Mouse (Mus musculus): ENCODE measurements at regions not wholly inside any gene's neighbourhood (a gene's known extent, or its start where the extent isn't known, plus 50 kb on each side); places are given as distances from the start of the nearest gene placed in this dataset.

DNA sequence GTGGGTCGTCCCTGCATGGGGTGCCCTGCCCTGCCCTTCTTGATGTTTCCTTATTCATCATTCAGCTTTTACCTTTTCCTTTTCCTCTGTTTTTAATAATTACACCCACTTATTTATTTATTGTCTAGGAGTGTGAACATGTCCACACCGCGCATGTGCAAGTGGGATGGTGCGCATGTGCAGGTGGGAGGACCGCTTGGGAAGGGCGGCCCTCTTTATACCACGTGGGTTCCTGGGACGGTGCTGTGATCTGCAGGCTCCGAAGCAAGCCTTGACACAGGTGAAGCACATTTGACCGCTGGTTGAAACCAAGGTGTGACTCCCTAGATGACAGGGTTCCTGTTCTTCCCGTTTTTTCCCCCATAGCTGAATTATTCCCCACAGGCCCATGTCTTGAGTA is 60.0 kb downstream of the Syf2 start:
- Histone ChIP-seq H3K4me1 (ENCODE audit: control insufficient read depth, insufficient read depth, low read length) (no peaks in the 10 kb centered on the region), H3K4me3 (ENCODE audit: low read depth, low read length) (no peak overlapping the region), H3K4me2 (no peak overlapping the region), H3K36me3 (ENCODE audit: control insufficient read depth, insufficient read depth, low read length) (no peaks in the 10 kb centered on the region), H3K27me3 (ENCODE audit: control insufficient read depth, insufficient read depth, low read length) (peaks cover 17% of the 10 kb centered on the region), H3K9me3 (replicated peaks; ENCODE audit: control insufficient read depth, low read length) (no peaks in the 10 kb centered on the region), H3K9ac (ENCODE audit: low read depth, low read length) (no peak overlapping the region), H3K27ac (ENCODE audit: low read depth, low read length) (no peak overlapping the region)
- no peak for ATAC-seq (replicated peaks; ENCODE audit: insufficient number of reproducible peaks, low FRiP score, low TSS enrichment)
- 81% methylated on average over 11 of the region's 11 CpGs for WGBS (ENCODE audit: insufficient replicate concordance)

DNA sequence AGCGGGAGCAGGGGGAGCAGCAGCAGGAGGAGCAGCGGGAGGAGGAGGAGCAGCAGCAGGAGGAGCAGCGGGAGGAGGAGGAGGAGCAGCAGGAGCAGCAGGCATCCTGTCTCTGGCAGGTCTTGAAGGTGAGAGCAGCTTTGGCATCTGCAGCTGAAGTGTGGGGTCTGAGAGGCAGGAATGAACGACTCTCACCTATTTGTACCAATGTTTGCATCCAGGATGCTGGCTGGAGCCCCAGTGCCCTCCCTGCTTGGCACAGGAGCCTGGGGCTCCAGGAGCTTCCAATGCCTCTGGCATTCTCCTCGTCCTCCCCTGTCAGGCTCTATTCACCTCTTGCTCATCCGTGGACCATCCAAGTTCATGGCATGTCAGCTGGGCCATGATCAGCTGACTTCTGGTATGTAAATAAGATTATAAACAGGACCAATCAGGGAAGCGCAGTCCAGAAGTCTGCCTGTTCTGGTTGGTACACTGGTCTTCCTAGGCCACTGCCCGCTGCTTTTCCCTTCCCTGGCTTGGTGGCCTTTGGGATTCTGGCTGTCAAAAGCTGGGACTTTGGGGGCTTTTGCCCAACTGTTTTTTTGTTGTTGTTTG is 62.9 kb downstream of the Syf2 start:
- H3K9ac ChIP-seq (ENCODE audit: low read depth, low read length): no peak overlapping the region
- peaks cover 17% of the 10 kb centered on the region for H3K27me3 ChIP-seq (ENCODE audit: control insufficient read depth, insufficient read depth, low read length)
- H3K9me3 ChIP-seq (replicated peaks; ENCODE audit: control insufficient read depth, low read length): no peaks in the 10 kb centered on the region
- no peaks in the 10 kb centered on the region for H3K36me3 ChIP-seq (ENCODE audit: control insufficient read depth, insufficient read depth, low read length)
- H3K27ac ChIP-seq (ENCODE audit: low read depth, low read length): no peak overlapping the region
- no peak for ATAC-seq (replicated peaks; ENCODE audit: insufficient number of reproducible peaks, low FRiP score, low TSS enrichment)
- no peak overlapping the region for H3K4me2 ChIP-seq
- WGBS (ENCODE audit: insufficient replicate concordance): 62% methylated on average over 8 of the region's 8 CpGs
- no peak overlapping the region for H3K4me3 ChIP-seq (ENCODE audit: low read depth, low read length)
- H3K4me1 ChIP-seq (ENCODE audit: control insufficient read depth, insufficient read depth, low read length): 0 out of 2 replicates have a peak, but pooled peaks cover 2% of the 10 kb centered on the region

DNA sequence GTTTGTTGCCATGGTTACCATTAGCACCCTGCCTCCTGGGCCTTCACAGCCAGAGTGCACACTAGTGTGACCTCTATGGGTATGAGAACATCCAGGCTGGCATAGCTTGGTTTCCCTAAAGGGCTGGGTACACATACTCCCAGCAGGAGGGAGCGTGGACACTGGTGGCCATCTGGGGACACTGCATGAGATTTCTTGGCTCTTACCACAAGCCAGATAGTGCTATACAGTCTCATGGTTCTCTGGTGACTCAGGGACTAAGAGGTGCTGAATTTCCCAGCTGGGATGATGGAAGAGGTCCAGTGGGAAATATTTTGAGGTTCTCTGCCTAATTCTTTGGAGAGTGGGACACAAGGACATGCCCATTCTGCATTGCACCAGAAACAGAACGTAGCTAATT is 63.5 kb downstream of the Syf2 start:
- no peak for ATAC-seq (replicated peaks; ENCODE audit: insufficient number of reproducible peaks, low FRiP score, low TSS enrichment)
- H3K27me3 ChIP-seq (ENCODE audit: control insufficient read depth, insufficient read depth, low read length): peaks cover 17% of the 10 kb centered on the region
- peaks cover 7% of the 10 kb centered on the region; the same call in 1 of the 2 replicates for H3K4me1 ChIP-seq (ENCODE audit: control insufficient read depth, insufficient read depth, low read length)
- H3K4me3 ChIP-seq (ENCODE audit: low read depth, low read length): no peak overlapping the region
- H3K9ac ChIP-seq (ENCODE audit: low read depth, low read length): no peak overlapping the region
- H3K36me3 ChIP-seq (ENCODE audit: control insufficient read depth, insufficient read depth, low read length): no peaks in the 10 kb centered on the region
- 77% methylated on average over 2 of the region's 2 CpGs for WGBS (ENCODE audit: insufficient replicate concordance)
- no peak overlapping the region for H3K4me2 ChIP-seq
- no peak overlapping the region for H3K27ac ChIP-seq (ENCODE audit: low read depth, low read length)
- H3K9me3 ChIP-seq (replicated peaks; ENCODE audit: control insufficient read depth, low read length): no peaks in the 10 kb centered on the region

DNA sequence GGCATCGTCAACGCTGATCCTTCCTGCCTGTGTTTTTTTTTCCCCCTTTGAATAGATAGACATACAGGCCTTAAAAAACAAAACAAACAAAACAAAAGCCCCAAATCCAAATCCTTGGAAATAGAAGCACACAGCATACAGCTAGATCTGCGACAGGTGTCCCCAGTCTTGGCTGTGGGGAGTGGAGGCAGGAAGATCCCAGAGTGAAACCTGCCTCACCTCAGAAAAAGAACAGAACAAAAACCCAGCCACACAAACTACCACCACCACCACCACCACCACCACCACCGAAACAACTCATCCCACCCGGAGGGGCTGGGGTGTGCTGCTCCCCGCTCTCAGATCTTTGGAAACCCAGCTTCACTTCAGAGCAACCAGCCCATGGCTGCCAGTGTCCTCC is 64.0 kb downstream of the Syf2 start:
- Histone ChIP-seq H3K4me1 (ENCODE audit: control insufficient read depth, insufficient read depth, low read length) (peaks cover 9% of the 10 kb centered on the region; the same call in 1 of the 2 replicates), H3K4me2 (no peak overlapping the region), H3K27me3 (ENCODE audit: control insufficient read depth, insufficient read depth, low read length) (peaks cover 17% of the 10 kb centered on the region), H3K9ac (ENCODE audit: low read depth, low read length) (no peak overlapping the region), H3K36me3 (ENCODE audit: control insufficient read depth, insufficient read depth, low read length) (no peaks in the 10 kb centered on the region), H3K4me3 (ENCODE audit: low read depth, low read length) (no peak overlapping the region), H3K9me3 (replicated peaks; ENCODE audit: control insufficient read depth, low read length) (no peaks in the 10 kb centered on the region), H3K27ac (ENCODE audit: low read depth, low read length) (no peak overlapping the region)
- 80% methylated on average over 6 of the region's 6 CpGs for WGBS (ENCODE audit: insufficient replicate concordance)
- ATAC-seq (replicated peaks; ENCODE audit: insufficient number of reproducible peaks, low FRiP score, low TSS enrichment): no peak

DNA sequence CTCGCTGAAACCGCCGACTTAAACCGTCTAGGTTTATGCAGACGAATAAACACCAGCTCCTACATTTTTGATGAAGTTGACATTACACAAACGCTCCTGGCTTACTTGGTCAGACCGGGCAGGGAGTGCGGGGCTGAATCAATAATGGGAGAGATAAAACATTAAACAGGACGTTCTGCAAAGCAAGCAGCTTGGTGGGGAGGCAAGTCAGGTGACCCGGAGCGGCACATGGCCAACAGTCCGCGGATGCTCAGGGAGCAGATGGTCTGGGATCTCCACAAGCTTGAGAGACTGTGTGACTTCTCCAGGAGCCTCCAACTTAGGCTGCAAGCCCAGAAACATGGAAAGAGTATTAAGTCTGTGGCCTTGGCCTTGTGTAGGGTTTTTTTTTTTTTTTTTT is 64.4 kb downstream of the Syf2 start:
- Histone ChIP-seq H3K9me3 (replicated peaks; ENCODE audit: control insufficient read depth, low read length) (no peaks in the 10 kb centered on the region), H3K4me1 (ENCODE audit: control insufficient read depth, insufficient read depth, low read length) (peaks cover 9% of the 10 kb centered on the region; the same call in 1 of the 2 replicates), H3K27me3 (ENCODE audit: control insufficient read depth, insufficient read depth, low read length) (peaks cover 15% of the 10 kb centered on the region), H3K27ac (ENCODE audit: low read depth, low read length) (no peak overlapping the region), H3K4me3 (ENCODE audit: low read depth, low read length) (no peak overlapping the region), H3K9ac (ENCODE audit: low read depth, low read length) (no peak overlapping the region), H3K4me2 (no peak overlapping the region), H3K36me3 (ENCODE audit: control insufficient read depth, insufficient read depth, low read length) (no peaks in the 10 kb centered on the region)
- no peak for ATAC-seq (replicated peaks; ENCODE audit: insufficient number of reproducible peaks, low FRiP score, low TSS enrichment)
- WGBS (ENCODE audit: insufficient replicate concordance): 55% methylated on average over 13 of the region's 13 CpGs

DNA sequence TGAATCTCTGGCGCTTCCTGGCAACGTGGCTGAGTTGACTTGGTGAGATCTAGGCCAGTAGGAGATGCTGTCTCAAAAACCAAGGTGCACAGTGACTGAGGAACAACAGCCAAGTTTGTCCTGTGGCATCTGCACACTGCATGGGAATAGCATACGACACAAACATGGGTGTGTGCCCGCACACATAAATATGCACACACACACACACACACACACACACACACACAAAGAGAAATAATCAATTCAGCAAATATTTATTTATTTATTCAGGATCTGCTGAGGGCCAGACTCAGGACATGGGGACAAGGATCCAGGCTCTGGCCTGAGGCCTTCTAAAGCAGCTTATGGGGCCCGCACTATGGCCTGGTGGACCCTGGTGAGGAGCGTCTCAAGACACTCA is 65.4 kb downstream of the Syf2 start:
- H3K27me3 ChIP-seq (ENCODE audit: control insufficient read depth, insufficient read depth, low read length): peaks cover 14% of the 10 kb centered on the region

DNA sequence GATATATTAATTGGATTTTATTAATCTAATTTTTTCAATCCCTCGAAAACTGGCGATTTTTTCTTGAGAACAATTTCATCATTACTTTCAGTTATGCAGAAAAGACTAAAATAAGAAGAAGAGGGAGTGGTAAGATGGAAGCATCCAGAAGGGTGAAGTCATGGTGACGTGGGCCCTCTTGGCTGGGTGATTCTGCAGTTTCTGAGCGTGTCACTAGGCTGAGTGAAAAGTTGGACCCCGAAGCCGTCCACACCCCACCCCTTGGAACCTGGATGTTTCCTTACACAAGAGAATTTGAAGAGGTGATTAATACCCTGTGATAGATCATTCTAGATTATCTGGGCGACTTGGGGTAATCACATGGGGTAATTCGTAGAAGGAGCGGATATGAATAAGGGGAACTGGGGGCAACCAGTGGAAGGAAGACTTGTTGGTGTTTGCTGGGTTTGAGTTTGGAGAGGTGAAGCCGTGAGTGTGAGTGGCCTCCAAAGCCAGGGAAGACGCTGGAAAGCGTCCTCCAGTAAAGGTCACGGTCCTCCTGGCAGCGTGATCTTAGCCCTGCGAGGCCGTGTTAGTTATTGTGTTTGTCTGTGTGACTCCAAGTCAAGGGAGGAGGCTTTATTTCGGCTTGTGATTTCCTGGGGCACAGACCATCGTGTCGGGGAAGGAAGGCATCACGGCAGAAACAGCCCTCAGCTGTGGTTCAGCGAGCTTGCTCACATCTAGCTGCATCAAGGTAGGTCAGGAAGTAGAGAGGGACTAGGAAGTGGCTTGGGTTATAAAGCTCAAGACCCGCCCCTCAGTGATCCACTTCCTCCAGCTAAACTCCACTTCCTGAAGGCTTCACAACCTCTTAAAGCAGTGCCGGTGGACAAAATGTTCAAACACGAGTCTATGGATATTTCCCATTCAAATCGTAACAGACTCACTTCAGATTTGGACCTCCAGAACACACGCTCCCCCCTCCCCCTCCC is 67.0 kb downstream of the Syf2 start:
- no peak overlapping the region for H3K9ac ChIP-seq (ENCODE audit: low read depth, low read length)
- no peaks in the 10 kb centered on the region for H3K9me3 ChIP-seq (replicated peaks; ENCODE audit: control insufficient read depth, low read length)
- H3K4me1 ChIP-seq (ENCODE audit: control insufficient read depth, insufficient read depth, low read length): peaks cover 20% of the 10 kb centered on the region
- ATAC-seq (replicated peaks; ENCODE audit: insufficient number of reproducible peaks, low FRiP score, low TSS enrichment): no peak
- H3K27ac ChIP-seq (ENCODE audit: low read depth, low read length): no peak overlapping the region
- 87% methylated on average over 26 of the region's 26 CpGs for WGBS (ENCODE audit: insufficient replicate concordance)
- no peaks in the 10 kb centered on the region for H3K36me3 ChIP-seq (ENCODE audit: control insufficient read depth, insufficient read depth, low read length)
- H3K4me2 ChIP-seq: no peak overlapping the region
- peaks cover 12% of the 10 kb centered on the region for H3K27me3 ChIP-seq (ENCODE audit: control insufficient read depth, insufficient read depth, low read length)
- no peak overlapping the region for H3K4me3 ChIP-seq (ENCODE audit: low read depth, low read length)

More for the DNA sequence above, 65.4 kb downstream of the Syf2 start:
- 79% methylated on average over 6 of the region's 6 CpGs for WGBS (ENCODE audit: insufficient replicate concordance)
- Histone ChIP-seq H3K4me2 (no peak overlapping the region), H3K9me3 (replicated peaks; ENCODE audit: control insufficient read depth, low read length) (no peaks in the 10 kb centered on the region), H3K9ac (ENCODE audit: low read depth, low read length) (no peak overlapping the region), H3K36me3 (ENCODE audit: control insufficient read depth, insufficient read depth, low read length) (no peaks in the 10 kb centered on the region), H3K4me3 (ENCODE audit: low read depth, low read length) (no peak overlapping the region), H3K4me1 (ENCODE audit: control insufficient read depth, insufficient read depth, low read length) (peaks cover 9% of the 10 kb centered on the region; the same call in 1 of the 2 replicates), H3K27ac (ENCODE audit: low read depth, low read length) (no peak overlapping the region)
- ATAC-seq (replicated peaks; ENCODE audit: insufficient number of reproducible peaks, low FRiP score, low TSS enrichment): no peak

DNA sequence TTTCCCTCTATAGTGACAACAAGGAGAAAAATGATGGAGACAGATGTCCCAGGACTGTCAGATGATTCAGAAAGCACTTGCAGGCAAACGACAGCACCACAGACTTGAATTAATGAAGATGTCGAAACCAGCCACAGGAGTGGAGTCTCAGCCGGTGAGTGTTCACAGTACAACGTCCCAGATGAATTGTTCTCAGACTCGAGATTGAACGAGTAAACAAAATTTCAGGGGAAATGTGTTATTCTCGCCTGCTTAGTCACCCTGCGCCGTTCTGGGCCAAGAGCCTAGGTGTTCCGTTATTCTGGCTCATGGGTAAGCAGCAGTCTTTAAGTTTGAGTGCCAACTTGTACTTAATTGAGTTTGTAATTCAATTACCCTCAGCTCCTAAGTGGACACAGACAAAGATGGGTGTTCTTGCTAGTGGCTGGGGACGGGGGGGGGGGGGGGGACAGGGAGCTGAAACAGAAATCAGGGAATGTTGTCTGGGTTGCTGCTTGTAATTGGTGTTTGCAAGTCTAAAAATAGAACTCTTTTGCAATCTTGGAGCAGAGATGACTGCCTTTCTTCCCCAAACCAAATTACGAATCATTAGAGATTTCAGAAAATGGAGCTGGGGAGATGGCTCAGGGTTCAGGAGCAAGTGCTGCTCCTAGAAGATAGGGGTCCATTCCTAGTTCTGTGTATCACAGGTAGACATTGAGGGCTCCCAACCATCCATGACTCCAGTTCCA is 68.4 kb downstream of the Syf2 start:
- Histone ChIP-seq H3K27me3 (ENCODE audit: control insufficient read depth, insufficient read depth, low read length) (0 out of 2 replicates have a peak, but pooled peaks cover 1% of the 10 kb centered on the region), H3K27ac (ENCODE audit: low read depth, low read length) (no peak overlapping the region), H3K36me3 (ENCODE audit: control insufficient read depth, insufficient read depth, low read length) (no peaks in the 10 kb centered on the region), H3K9ac (ENCODE audit: low read depth, low read length) (no peak overlapping the region), H3K9me3 (replicated peaks; ENCODE audit: control insufficient read depth, low read length) (no peaks in the 10 kb centered on the region), H3K4me1 (ENCODE audit: control insufficient read depth, insufficient read depth, low read length) (peaks cover 22% of the 10 kb centered on the region), H3K4me2 (no peak overlapping the region), H3K4me3 (ENCODE audit: low read depth, low read length) (no peak overlapping the region)
- ATAC-seq (replicated peaks; ENCODE audit: insufficient number of reproducible peaks, low FRiP score, low TSS enrichment): no peak
- WGBS (ENCODE audit: insufficient replicate concordance): 71% methylated on average over 12 of the region's 12 CpGs
